Mouse (Mus musculus) left cerebral cortex, postnatal 10 days (tissue): ENCODE data around the gene Cdc26. TPM values are rescaled to one million over a fixed set of nuclear protein-coding genes. Genes with fewer than 3 reads are reported as not detected.
A peak's percentile ranks its signal among the peaks of the same experiment; 100 is the strongest.

ENCODE experiments used
- DNase-seq, 2 experiments: peaks; one replicate each; pipeline ENCODE4 v3.0.0; 2021 to 2022; ENCODE audit warnings: low spot score in 2 of 2, mixed read lengths in 1 of 2; ENCODE audit errors: extremely low spot score in 1 of 2
- intact Hi-C: fragments of 180-260 bp; cut with DNase I; formaldehyde crosslinking; loops from one replicate; pipeline ENCODE4 v1.15.1; 2025
- total RNA-seq, 2 experiments: library from RNA; stranded (reverse); gene quantifications; 2 replicates each; pipeline ENCODE4 v1.2.3; 2021

Cdc26 gene
- total RNA-seq = 10 to 100 TPM; 43.1 to 52.3 TPM

DNA sequence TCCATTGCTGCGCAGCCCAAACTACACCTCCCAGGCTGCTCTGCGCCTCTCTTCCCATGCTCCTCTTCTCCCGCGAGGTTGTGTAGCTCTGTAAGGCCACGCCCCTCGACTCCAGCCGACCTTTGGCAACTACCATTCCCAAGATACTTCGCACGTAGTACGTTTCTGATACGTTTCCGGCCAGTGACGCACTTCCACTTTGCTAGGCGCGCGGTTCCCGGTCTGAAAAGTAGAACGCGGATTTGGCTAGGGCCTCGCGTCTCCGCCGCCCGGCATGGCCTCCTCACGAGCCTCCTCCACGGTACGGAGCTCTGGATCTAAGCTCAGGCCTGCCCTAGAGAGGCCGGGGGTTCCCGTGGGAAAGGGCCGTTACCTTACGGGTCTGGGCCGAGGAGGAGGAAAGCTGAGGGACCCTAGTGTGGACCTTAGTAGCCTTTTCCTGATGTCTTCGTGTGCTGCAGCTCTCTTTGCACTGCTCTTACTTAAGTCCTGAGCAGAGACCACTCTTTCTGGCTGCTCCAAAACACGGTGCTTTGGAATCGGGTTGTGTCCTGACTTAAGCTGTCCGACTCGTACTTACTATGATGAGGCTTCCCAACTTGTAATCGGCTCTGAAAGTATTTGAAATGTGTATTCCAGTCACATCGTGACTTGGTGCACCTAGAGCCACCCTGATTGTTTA lies at the start of gene Cdc26, which contains the start of gene Prpf4:
Gene Cdc26, minus strand, starts transcription at position 42 of the 682 bp plus-strand sequence.
Gene Prpf4, plus strand, starts transcription at position 197 of the 682 bp plus-strand sequence.
- intact Hi-C loops = loop anchor here (5.0 kb wide), 2 partner anchors 46 to 201 kb away; partner anchors contain the start of genes Fkbp15 and Slc31a1
- DNase-seq = peak; percentile 99

DNA sequence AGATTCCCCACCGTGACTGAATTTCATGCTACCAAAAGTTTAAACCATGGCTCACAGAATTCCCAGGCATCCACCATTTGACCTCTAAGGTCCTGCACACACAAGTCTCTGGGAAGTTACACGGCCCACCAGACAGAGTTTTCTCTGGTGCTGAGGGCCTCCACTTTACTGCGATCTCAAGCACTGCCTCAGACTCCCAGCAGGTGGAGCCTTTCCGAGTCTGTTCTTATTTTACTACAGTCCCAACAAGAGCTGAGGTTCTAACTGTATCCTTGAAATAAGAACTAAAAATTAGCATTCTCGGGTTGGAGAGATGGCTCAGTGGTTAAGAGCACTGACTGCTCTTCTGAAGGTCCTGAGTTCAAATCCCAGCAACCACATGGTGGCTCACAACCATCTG lies 46.6 kb upstream of the Cdc26 start:
- DNase-seq = peak in 1 of 2 experiments; percentile 49
- intact Hi-C loops = loop anchor here (5.0 kb wide), 1 partner anchor 307 kb away; no protein-coding TSS in a partner anchor

DNA sequence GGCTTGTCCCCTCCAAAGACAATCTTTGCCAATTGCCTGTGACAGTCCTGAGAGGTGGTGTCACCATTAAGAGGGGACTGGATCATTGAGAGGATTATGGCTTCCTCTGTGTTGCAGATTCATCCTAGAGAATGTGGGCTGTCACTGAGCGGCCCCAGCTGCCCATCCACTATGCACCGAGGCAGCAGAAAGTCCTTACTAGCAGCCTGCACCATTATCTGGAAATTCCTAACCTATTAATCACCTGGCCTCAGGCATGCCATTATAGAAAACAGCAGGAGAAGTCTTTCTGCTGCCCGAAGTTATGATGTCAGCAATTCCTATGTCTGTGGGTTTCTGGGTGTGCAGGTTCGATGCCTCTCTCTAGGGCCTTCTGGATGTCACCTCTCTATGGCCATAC lies 32.5 kb upstream of the Cdc26 start:
- intact Hi-C loops = no loop called here

DNA sequence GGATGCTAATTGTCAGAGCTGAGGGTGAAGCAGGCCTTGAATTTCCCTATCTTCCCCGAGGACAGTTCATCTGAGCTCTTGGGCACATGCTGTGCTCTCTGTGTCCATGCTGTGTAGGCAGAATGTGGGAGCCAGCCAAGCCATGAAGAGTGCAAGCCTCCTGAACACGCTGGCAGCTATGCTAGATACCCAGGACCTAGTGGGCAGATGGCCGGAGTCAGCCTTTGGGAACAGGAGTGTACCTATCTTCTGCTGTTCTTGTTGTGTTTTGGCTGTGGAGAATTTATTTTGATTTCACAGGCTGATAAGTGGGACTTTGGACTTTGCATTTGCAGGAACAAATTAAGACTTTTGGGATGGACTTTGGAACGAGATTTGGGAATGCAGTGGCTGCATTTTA lies 32.1 kb upstream of the Cdc26 start:
- intact Hi-C loops = no loop called here
- no peak for DNase-seq

More for the DNA sequence above, 32.5 kb upstream of the Cdc26 start:
- DNase-seq = no peak

DNA sequence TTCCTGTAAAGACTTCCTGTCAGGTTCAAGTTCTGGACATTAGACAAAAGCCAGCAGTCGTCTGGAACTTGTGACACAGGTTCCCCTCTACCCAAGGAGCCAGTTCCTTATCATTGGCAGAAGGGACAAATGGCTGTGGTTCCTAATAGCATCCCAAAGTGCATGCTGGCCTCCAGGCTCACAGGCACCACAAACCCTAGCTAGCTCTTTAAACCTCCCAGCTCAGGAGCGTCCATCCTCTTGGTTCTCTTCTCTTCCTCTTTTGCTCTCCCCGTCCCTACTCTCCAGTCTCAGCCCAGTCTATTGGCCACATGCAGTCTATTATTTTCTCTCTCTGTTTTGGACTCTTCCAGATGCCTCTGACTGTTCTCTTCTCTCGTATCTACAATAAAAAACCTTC lies 31.4 kb upstream of the Cdc26 start:
- intact Hi-C loops = no loop called here

DNA sequence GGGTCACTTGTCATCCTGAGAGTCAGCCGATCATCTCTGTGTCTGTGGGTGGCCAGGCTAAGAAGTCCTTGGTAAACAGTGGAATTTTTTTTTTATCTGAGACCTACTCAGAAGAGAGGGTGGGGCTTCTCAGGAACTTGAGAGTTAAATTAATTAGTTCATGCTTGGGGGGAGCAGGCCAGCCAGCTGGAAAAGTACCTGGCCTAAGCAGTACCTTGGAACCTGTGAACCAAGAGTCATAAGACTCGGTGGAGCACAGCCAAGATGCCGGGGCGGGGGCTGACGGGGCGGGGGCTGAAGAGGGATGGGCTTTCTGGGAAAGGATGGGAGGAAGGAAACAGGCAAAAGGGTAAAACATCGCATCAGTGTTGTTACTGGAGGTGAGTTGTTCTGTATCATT lies 29.4 kb upstream of the Cdc26 start:
- no peak for DNase-seq
- intact Hi-C loops = no loop called here

More for the DNA sequence above, 31.4 kb upstream of the Cdc26 start:
- no peak for DNase-seq

DNA sequence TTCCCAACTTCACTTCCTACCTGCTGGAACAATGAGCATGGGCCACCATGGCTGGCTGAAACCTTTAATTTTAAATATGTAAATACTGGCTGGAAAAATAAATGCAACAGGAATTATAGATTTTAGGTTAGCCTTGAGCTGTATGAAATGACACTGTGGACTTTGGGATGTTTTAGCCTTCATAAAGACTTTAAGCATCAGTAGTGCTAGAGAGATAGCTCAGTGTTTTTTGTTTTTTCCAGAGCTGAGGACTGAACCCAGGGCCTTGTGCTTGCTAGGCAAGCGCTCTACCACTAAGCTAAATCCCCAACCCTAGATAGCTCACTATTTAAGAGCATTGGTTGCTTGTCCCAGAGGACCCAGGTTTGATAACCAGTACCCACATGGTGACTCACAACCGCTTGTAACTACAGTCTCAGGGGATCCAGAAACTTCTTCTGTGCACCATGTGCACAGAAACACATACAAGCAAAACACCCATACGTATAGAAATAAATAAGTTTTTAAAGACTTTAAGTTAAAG lies 28.9 kb upstream of the Cdc26 start:
- intact Hi-C loops = no loop called here
- DNase-seq = no peak

DNA sequence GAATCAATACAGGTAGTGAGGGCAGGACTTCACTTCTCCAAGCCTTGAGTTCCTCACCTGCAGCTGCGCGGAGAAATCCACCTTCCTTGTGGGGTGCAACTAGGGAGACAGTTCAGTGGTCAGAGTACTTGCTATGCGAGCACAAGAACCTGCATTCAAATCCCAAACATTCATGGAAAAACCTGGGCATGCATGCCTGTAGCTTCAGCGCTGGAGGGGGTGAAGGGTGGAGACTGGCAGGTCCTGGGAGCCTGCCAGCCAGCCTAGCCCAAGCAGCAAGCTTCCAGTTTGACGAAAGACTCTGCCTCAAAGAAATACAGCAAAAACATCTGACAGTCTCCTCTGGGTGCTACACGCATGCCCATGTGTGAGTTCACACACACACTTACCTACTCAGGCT lies 26.6 kb upstream of the Cdc26 start, which contains the start of gene Rnf183:
Gene Rnf183, minus strand, starts transcription at position 172 of the 400 bp plus-strand sequence.
- no peak for DNase-seq
- intact Hi-C loops = no loop called here

DNA sequence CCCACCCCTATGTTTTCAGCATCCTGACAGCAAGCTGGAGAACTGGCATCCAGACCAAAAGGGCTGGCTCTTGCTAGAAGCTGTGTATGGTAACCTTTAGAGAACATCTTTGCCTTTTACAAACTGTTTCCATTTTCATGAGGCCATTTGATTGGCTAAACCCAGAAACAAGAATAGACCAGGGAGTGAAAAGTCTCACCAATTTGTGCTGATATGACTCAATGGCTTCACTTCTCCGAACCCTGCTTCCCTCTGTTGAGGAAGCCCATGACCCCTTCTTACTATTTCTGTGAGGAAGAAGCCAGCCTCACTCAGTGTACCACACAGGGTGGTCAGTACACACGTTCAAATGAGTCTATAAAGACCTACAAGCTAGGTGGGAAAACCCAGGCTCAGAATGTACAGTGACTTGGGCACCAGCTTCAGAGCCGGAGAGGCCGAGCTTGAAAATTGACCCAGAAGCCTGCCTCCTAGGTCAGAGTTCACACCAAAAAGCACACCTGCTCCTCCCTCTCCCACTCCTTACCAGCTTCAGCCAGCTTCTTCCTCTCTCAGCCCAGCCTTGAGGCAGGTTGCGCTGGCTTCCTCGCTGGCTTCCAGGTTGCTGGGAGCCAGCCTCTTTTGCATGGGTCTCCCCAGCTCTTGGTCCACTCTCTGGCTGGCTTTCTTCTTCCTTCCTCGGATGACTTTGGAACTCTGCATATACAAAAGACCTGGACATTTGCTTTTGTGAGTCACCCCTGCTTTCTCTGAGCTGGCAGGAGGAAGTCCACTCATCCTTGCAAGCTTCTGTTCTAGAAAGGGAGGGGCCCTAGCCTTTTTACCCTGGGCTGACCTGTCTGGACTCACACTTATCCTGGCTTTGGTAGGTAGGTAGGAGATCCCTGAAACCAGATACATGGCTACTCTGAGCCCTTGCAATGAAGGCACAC lies 25.8 kb upstream of the Cdc26 start:
- intact Hi-C loops = no loop called here
- DNase-seq = no peak

DNA sequence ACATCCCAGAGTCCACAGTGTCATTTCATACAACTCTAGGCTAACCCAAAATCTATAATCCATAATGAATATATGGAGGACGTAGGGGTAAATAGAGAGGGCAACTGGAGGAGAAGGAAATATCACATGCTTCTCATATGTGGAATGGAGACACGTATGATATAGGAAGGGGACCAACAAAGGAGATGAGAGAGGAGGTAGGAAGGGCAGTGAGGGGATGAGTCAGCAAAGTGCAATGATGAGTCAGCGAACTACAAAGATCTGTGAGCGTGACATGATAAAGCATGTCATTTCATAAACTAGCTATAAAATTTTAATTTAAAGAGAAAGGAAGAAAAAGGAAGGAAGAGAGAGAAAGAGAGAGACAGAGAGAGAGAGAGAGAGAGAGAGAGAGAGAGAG lies 23.1 kb upstream of the Cdc26 start:
- intact Hi-C loops = no loop called here
- no peak for DNase-seq

DNA sequence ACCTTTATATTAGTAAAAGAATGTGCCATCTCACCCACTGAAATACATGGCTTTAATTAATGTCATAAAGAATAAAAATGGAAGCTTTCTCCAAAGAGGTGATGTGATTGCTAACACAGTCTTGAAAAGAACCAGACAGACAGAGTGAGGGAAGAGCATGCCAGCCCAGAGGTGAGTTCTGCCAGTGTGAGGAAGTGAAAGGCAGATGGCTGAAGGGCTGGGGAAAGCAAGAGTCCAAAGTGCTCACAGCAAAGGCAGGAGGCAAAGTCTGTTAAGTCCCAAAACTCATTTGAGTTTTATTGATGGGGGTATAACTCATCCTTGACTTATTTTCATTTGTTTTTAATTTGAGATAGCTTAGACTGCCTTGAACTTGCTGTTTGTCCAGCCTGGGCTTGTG lies 22.2 kb upstream of the Cdc26 start:
- intact Hi-C loops = no loop called here
- DNase-seq = no peak

DNA sequence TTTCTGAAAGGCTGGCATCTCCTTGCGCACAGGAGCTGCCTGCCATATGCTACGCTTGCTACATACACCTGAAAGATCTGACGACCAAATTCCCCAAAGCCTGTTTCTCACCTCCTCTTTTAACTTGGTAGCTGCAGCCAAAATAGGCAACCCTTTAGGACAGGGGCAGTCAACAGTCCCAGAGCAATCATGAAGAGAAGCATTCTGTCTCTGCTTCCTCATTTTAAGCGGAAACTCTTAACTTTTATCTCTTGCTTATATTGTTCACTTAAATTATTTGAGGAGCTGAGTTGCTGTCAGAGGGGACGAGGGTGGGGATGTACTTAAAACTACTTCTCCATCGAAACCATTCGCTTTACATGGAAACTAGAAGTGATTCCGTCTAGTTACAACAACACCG lies 21.2 kb upstream of the Cdc26 start:
- DNase-seq = no peak
- intact Hi-C loops = no loop called here

DNA sequence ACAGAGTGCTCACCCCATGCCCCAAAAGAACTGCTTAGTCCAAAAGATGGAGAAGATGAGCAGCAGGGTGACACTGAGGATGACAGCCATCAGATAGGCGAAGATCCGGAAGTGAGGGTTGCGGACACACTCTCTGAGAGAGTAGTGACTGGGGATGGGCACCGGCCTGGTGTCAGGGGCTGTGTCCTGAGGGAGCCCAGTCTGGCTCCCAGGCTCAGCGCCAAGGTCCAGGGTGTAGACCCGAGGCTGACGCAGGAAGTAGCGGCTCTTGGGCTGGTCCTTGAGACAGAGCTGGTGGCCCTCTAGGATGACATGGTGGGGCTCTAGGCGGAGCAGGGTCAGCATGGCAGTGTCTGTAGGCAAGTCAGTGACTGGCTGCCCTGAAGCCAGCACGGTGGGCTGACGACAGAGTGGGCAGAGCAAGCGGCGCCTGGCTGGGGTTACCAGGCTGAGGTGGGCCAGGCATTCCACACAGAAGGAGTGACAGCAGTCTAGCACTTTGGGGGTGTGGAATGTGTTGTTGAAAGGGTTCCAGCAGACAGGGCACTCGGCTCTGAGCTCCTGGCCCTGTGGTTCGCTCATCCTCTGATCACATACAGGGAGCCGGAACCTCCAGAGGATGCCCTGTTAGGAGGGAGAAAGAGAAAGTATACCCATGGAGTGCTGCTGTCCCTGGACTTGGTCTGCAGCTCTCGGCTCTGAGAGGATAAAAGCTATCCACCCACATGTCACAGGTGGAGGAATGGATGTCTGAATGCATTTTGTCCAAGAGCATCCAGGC lies 19.7 kb upstream of the Cdc26 start:
- intact Hi-C loops = no loop called here
- DNase-seq = peak in 1 of 2 experiments; percentile 38

DNA sequence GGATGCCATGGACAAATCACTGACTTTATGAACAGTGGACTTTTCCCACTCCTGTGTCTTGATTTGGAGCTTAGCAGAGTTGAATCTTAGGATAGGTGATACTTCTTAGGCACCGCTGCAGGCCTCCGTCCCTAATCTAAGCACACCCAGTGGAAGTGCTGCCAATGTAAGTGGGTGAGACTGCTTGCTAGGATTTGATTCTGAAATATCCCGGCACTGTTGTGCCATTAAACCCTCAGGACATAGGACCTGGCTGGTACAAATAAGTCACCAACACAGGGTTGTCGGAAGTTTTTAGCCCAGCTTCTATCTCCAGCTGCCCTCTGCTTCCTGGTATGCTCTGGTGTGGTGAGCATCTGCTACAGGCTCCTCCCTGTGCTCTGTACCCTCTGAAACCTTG lies 17.4 kb upstream of the Cdc26 start:
- intact Hi-C loops = no loop called here
- no peak for DNase-seq

DNA sequence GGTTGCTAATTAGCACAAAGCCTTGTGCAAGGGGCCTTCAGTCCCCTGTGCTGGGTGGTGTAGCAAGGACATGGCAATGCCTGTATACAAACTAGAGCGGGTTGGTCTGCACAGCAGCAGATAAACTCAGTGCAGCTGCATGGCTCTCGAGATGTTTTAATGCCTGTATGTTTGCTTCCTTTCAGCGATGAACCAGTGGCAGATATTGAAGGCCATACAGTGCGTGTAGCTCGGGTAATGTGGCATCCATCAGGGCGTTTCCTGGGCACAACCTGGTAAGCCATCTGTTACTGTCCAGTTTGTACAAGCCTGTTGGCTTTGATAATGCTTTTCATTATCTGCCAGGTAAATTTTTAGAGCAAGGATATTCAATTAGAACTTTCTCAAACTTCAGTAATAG lies 10.6 kb upstream of the Cdc26 start:
- intact Hi-C loops = no loop called here
- DNase-seq = no peak

DNA sequence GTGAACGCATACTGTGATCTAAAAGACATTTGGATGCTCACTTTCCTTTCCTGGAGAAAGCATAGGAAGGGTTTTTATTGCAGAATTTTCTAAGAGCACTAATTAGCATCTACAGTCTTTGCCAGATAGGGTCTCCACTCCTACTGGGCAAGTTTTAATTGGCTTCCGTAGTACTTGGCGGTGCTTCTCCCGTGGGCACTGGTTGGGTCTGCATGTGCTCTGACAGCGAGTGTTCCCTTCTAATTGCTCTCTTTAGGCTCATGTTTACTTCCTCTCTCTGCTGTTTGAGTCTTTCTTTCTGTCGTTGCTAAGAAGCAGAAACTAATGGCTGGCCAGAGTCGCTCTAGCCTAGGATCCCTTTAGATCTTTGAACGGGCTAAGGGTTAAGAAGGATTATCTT lies 10.0 kb upstream of the Cdc26 start:
- intact Hi-C loops = no loop called here
- peak in 1 of 2 experiments; percentile 24 for DNase-seq

DNA sequence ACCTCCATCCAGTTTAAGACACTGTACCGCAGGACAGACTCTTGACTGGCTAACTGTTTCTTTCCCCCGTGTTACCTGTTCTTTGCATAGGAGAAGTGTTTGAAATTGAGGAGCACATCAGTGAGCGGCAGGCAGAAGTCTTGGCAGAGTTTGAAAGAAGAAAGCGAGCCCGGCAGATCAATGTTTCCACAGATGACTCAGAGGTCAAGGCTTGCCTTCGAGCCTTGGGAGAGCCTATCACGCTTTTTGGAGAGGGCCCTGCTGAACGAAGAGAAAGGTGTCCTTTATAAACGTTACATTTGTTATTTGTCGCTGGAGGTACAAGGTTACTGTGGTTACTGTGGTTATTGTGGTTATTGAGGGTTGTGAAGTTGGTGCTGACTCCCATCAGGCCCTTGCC lies 3.2 kb upstream of the Cdc26 start:
- intact Hi-C loops = no loop called here

DNA sequence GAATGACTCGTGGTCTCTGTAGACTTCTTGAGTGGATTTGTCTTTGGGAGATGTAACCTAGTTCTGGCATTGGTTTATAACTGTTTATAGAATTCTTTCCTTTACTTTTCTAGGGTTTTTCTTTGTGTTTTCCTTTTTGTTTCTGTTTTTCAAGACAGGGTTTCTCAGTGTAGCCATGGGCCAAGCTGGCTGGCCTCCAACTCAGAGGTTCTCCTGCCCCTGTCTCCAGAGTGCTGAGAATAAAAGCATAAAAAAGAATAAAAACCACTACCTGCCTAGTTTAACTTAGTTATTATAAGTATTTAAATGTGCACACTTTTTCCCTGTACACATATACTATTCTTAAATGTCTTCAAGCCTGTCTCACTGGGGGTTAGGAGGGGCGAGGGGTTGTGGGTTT lies 1.9 kb upstream of the Cdc26 start:
- DNase-seq = no peak
- intact Hi-C loops = no loop called here

More for the DNA sequence above, 3.2 kb upstream of the Cdc26 start:
- no peak for DNase-seq

DNA sequence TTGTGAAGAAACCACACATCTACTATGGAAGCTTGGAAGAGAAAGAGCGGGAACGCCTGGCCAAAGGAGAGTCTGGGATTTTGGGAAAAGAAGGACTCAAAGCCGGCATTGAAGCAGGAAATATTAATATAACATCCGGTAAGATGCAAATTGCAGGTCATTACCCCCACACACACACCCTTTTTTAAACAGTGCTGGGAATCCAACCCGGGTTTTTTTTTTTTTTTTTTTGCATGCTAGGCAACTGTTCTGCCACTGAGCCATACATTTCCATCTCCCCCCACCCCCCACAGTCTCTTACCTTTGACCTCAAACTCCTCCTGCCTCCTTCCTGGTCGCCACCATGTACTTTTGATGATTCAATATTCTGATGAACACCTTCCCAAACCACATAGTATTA lies 1.2 kb upstream of the Cdc26 start:
- intact Hi-C loops = loop anchor here (5.0 kb wide), 2 partner anchors 47 to 202 kb away; partner anchors contain the start of genes Fkbp15 and Slc31a1
- DNase-seq = no peak
